Mouse (Mus musculus): ENCODE measurements at regions not wholly inside any gene's neighbourhood (a gene's known extent, or its start where the extent isn't known, plus 50 kb on each side); places are given as distances from the start of the nearest gene placed in this dataset.

- H3K4me1 ChIP-seq (ENCODE audit: control insufficient read depth, insufficient read depth, low read length), result no peaks in the 10 kb centered on the region
- 92% methylated on average over 10 of the region's 10 CpGs for WGBS
Measured at GRCm38 (mm10) chr14:115034718-115035437, 57.1 kb upstream of the Gpc5 start.

GRCm38 (mm10) chr14:115037086-115037793 is 54.8 kb upstream of the Gpc5 start:
- H3K4me1 ChIP-seq (ENCODE audit: control insufficient read depth, insufficient read depth, low read length), result peaks cover 4% of the 10 kb centered on the region; the same call in 1 of the 2 replicates
- H3K27ac ChIP-seq (ENCODE audit: insufficient read depth, low read depth, low read length), result no peak overlapping the region
- H3K4me3 ChIP-seq (ENCODE audit: insufficient read depth, low read depth, low read length), result no peak overlapping the region
- TF ChIP-seq POLR2A (IDR thresholded peaks at IDR 0.05; ENCODE audit: insufficient read depth, low read depth, low read length), result no peak
- TF ChIP-seq CTCF (IDR thresholded peaks at IDR 0.05; ENCODE audit: insufficient read depth, low read depth, low read length), result no peak
- 40% methylated on average over 5 of the region's 5 CpGs for WGBS

More at GRCm38 (mm10) chr14:115034718-115035437, 57.1 kb upstream of the Gpc5 start:
- H3K27ac ChIP-seq (ENCODE audit: insufficient read depth, low read depth, low read length), result no peak overlapping the region
- no peak for TF ChIP-seq POLR2A (IDR thresholded peaks at IDR 0.05; ENCODE audit: insufficient read depth, low read depth, low read length)
- TF ChIP-seq CTCF (IDR thresholded peaks at IDR 0.05; ENCODE audit: insufficient read depth, low read depth, low read length), result no peak
- no peak overlapping the region for H3K4me3 ChIP-seq (ENCODE audit: insufficient read depth, low read depth, low read length)

- 68% methylated on average over 5 of the region's 5 CpGs for WGBS
- TF ChIP-seq POLR2A (IDR thresholded peaks at IDR 0.05; ENCODE audit: insufficient read depth, low read depth, low read length), result no peak
- H3K4me3 ChIP-seq (ENCODE audit: insufficient read depth, low read depth, low read length), result no peak overlapping the region
Measured at GRCm38 (mm10) chr14:115038788-115039187, 53.2 kb upstream of the Gpc5 start.

GRCm38 (mm10) chr14:115039524-115039923 is 52.5 kb upstream of the Gpc5 start:
- Histone ChIP-seq H3K27ac (ENCODE audit: insufficient read depth, low read depth, low read length) (no peak overlapping the region), H3K4me3 (ENCODE audit: insufficient read depth, low read depth, low read length) (no peak overlapping the region), H3K4me1 (ENCODE audit: control insufficient read depth, insufficient read depth, low read length) (peaks cover 4% of the 10 kb centered on the region; the same call in 1 of the 2 replicates)
- WGBS, result 66% methylated on average over 5 of the region's 5 CpGs
- TF ChIP-seq POLR2A (IDR thresholded peaks at IDR 0.05; ENCODE audit: insufficient read depth, low read depth, low read length) (no peak), CTCF (IDR thresholded peaks at IDR 0.05; ENCODE audit: insufficient read depth, low read depth, low read length) (no peak)

More at GRCm38 (mm10) chr14:115038788-115039187, 53.2 kb upstream of the Gpc5 start:
- H3K4me1 ChIP-seq (ENCODE audit: control insufficient read depth, insufficient read depth, low read length), result peaks cover 4% of the 10 kb centered on the region; the same call in 1 of the 2 replicates
- no peak overlapping the region for H3K27ac ChIP-seq (ENCODE audit: insufficient read depth, low read depth, low read length)

- Histone ChIP-seq H3K4me1 (ENCODE audit: control insufficient read depth, insufficient read depth, low read length) (peaks cover 4% of the 10 kb centered on the region; the same call in 1 of the 2 replicates), H3K27ac (ENCODE audit: insufficient read depth, low read depth, low read length) (no peak overlapping the region), H3K4me3 (ENCODE audit: insufficient read depth, low read depth, low read length) (peak overlapping the region; percentile 98)
- WGBS, result under 1% methylated on average over 30 of the region's 30 CpGs
- TF ChIP-seq POLR2A (IDR thresholded peaks at IDR 0.05; ENCODE audit: insufficient read depth, low read depth, low read length) (no peak), CTCF (IDR thresholded peaks at IDR 0.05; ENCODE audit: insufficient read depth, low read depth, low read length) (no peak)
Measured at GRCm38 (mm10) chr14:115040091-115040571, 51.9 kb upstream of the Gpc5 start.

GRCm38 (mm10) chr14:115040578-115041206 is 51.3 kb upstream of the Gpc5 start:
- Histone ChIP-seq H3K4me3 (ENCODE audit: insufficient read depth, low read depth, low read length) (peak overlapping the region; percentile 98), H3K27ac (ENCODE audit: insufficient read depth, low read depth, low read length) (no peak overlapping the region), H3K4me1 (ENCODE audit: control insufficient read depth, insufficient read depth, low read length) (peaks cover 4% of the 10 kb centered on the region; the same call in 1 of the 2 replicates)
- WGBS, result under 1% methylated on average over 92 of the region's 94 CpGs
- TF ChIP-seq CTCF (IDR thresholded peaks at IDR 0.05; ENCODE audit: insufficient read depth, low read depth, low read length) (no peak), POLR2A (IDR thresholded peaks at IDR 0.05; ENCODE audit: insufficient read depth, low read depth, low read length) (no peak; the same call in 1 of the 2 replicates)

- H3K27ac ChIP-seq (ENCODE audit: insufficient read depth, low read depth, low read length), result no peak overlapping the region
- peak overlapping the region; percentile 98 for H3K4me3 ChIP-seq (ENCODE audit: insufficient read depth, low read depth, low read length)
- TF ChIP-seq POLR2A (IDR thresholded peaks at IDR 0.05; ENCODE audit: insufficient read depth, low read depth, low read length), result no peak
- TF ChIP-seq CTCF (IDR thresholded peaks at IDR 0.05; ENCODE audit: insufficient read depth, low read depth, low read length), result no peak
- WGBS, result 8% methylated on average over 110 of the region's 126 CpGs
- peaks cover 4% of the 10 kb centered on the region; the same call in 1 of the 2 replicates for H3K4me1 ChIP-seq (ENCODE audit: control insufficient read depth, insufficient read depth, low read length)
Measured at GRCm38 (mm10) chr14:115041336-115042054, 50.5 kb upstream of the Gpc5 start.

GRCm38 (mm10) chr14:115042055-115042564 is 49.9 kb upstream of the Gpc5 start:
- H3K27ac ChIP-seq (ENCODE audit: insufficient read depth, low read depth, low read length), result no peak overlapping the region
- TF ChIP-seq CTCF (IDR thresholded peaks at IDR 0.05; ENCODE audit: insufficient read depth, low read depth, low read length), result peak; percentile 91
- TF ChIP-seq POLR2A (IDR thresholded peaks at IDR 0.05; ENCODE audit: insufficient read depth, low read depth, low read length), result peak; percentile 35; the same call in 1 of the 2 replicates
- peaks cover 4% of the 10 kb centered on the region; the same call in 1 of the 2 replicates for H3K4me1 ChIP-seq (ENCODE audit: control insufficient read depth, insufficient read depth, low read length)
- WGBS, result under 1% methylated on average over 45 of the region's 51 CpGs
- H3K4me3 ChIP-seq (ENCODE audit: insufficient read depth, low read depth, low read length), result peak overlapping the region; percentile 98
